Mouse (Mus musculus) ES-E14 (cell line): Measurements from ENCODE around the gene Lrpap1.

Source experiments
- CHD2 ChIP-seq: IDR thresholded peaks from 2 replicates; pipeline ENCODE4 v1.6.1; 2014; ENCODE audit warnings: mild to moderate bottlenecking, low read depth, low read length, inconsistent platforms
- MAFK ChIP-seq: IDR thresholded peaks from 2 replicates; pipeline ENCODE4 v1.6.1; 2014; ENCODE audit warnings: mild to moderate bottlenecking, low read depth, low read length, inconsistent platforms; ENCODE audit not compliant: insufficient read depth
- ZC3H11A ChIP-seq: IDR thresholded peaks from 2 replicates; pipeline ENCODE4 v1.6.1; 2012; ENCODE audit warnings: low read depth, mild to moderate bottlenecking, inconsistent platforms, low read length, borderline replicate concordance

GRCm38 (mm10) chr5:35070953-35071352 is 34.6 kb downstream of the Lrpap1 start:
- TF ChIP-seq CHD2, result no peak
- TF ChIP-seq ZC3H11A, result no peak
- no peak for TF ChIP-seq MAFK
